Mouse (Mus musculus) intestine, embryonic 16.5 days (tissue): ENCODE data around the gene Lrmda. TPM values are rescaled to one million over a fixed set of nuclear protein-coding genes. Genes with fewer than 3 reads are reported as not detected.

Experiments
- ATAC-seq: fragments of 200-750 bp; cut with Nextera tagmentation; 2 replicates; pipeline ENCODE4 v1.8.0; 2017; ENCODE audit warnings: moderate TSS enrichment, moderate library complexity
- H3K27ac ChIP-seq: fragments of 300-500 bp; sonication (generic); 2 replicates; pipeline ENCODE4 v1.5.1; 2014; ENCODE audit warnings: mild to moderate bottlenecking, low read length
- H3K27me3 ChIP-seq: fragments of 300-500 bp; sonication (generic); replicated peaks from 2 replicates; pipeline ENCODE4 v1.6.1; 2014; ENCODE audit warnings: low read length, control low read depth, mixed read lengths; ENCODE audit not compliant: control insufficient read depth, insufficient read depth
- H3K36me3 ChIP-seq: fragments of 300-500 bp; sonication (generic); 2 replicates; pipeline ENCODE4 v1.6.1; 2014; ENCODE audit warnings: low read length, control low read depth; ENCODE audit not compliant: control insufficient read depth, insufficient read depth
- H3K4me1 ChIP-seq: fragments of 300-500 bp; sonication (generic); 2 replicates; pipeline ENCODE4 v1.6.1; 2014; ENCODE audit warnings: low read length, control low read depth, mixed read lengths; ENCODE audit not compliant: control insufficient read depth, insufficient read depth
- H3K4me2 ChIP-seq: fragments of 300-500 bp; sonication (generic); 2 replicates; pipeline ENCODE4 v1.6.1; 2014; ENCODE audit warnings: low read depth, low read length, control low read depth
- H3K4me3 ChIP-seq: fragments of 300-500 bp; sonication (generic); 2 replicates; pipeline ENCODE4 v1.5.1; 2014; ENCODE audit warnings: mild to moderate bottlenecking, low read length
- H3K9ac ChIP-seq: fragments of 300-500 bp; sonication (generic); 2 replicates; pipeline ENCODE4 v1.6.1; 2014; ENCODE audit warnings: low read depth, low read length
- H3K9me3 ChIP-seq: fragments of 300-500 bp; sonication (generic); 2 replicates; pipeline ENCODE4 v1.6.1; 2016; ENCODE audit warnings: low read length, control low read depth; ENCODE audit not compliant: control insufficient read depth
- WGBS: fragments of 180-500 bp; shearing (Covaris S2); extraction: QIAGEN DNeasy Blood & Tissue Kit; methylation state at CpG from one replicate; pipeline ENCODE4 v1.1.7; 2014; 5-methylcytosine and 5-hydroxymethylcytosine counted together
- polyA plus RNA-seq: library from polyadenylated mRNA; unstranded; fragments of >200 nt; fragmentation: Nextera tagmentation; extraction: Ambion mirVana; gene quantifications from 2 replicates; pipeline ENCODE4 v1.2.1, GENCODE M21; 2015

Lrmda gene
- polyA plus RNA-seq = 0.53 and 0.81 TPM in 2 replicates

GRCm38 (mm10) chr14:22019252-22019948 is at the start of gene Lrmda:
TSS of gene Lrmda (plus strand) at chr14:22019712.
- peak within 1 kb of the TSS; percentile 77 for H3K9ac ChIP-seq
- peaks cover 17% of the 10 kb centered on the region for H3K4me1 ChIP-seq
- 3% methylated on average over 31 of the region's 33 CpGs for whole genome bisulfite sequencing
- peak within 1 kb of the TSS; percentile 93 for H3K4me2 ChIP-seq
- H3K27ac ChIP-seq = peak within 1 kb of the TSS; percentile 15; the same call in 1 of the 2 replicates
- H3K27me3 ChIP-seq = no peaks in the 10 kb centered on the region
- H3K36me3 ChIP-seq = no peaks in the 10 kb centered on the region
- ATAC-seq = peak; percentile 93
- H3K4me3 ChIP-seq = peak within 1 kb of the TSS; percentile 54
- H3K9me3 ChIP-seq = no peaks in the 10 kb centered on the region

GRCm38 (mm10) chr14:21981462-21981861 is 38.0 kb upstream of the Lrmda start:
- Histone ChIP-seq H3K27me3 (no peaks in the 10 kb centered on the region), H3K27ac (peak overlapping the region; percentile 45; the same call in 1 of the 2 replicates), H3K4me2 (peak overlapping the region; percentile 89), H3K4me1 (peaks cover 9% of the 10 kb centered on the region), H3K36me3 (no peaks in the 10 kb centered on the region; the same call in 1 of the 2 replicates), H3K9me3 (no peaks in the 10 kb centered on the region), H3K4me3 (peak overlapping the region; percentile 37), H3K9ac (no peak overlapping the region; the same call in 1 of the 2 replicates)
- peak; percentile 73 for ATAC-seq
- 2% methylated on average over 22 of the region's 22 CpGs for WGBS

GRCm38 (mm10) chr14:21982096-21982591 is 37.4 kb upstream of the Lrmda start:
- Histone ChIP-seq H3K27me3 (no peaks in the 10 kb centered on the region), H3K4me1 (peaks cover 9% of the 10 kb centered on the region), H3K36me3 (no peaks in the 10 kb centered on the region; the same call in 1 of the 2 replicates), H3K4me3 (peak overlapping the region; percentile 54), H3K9ac (peak overlapping the region; percentile 78), H3K4me2 (peak overlapping the region; percentile 89), H3K9me3 (no peaks in the 10 kb centered on the region), H3K27ac (peak overlapping the region; percentile 81)
- 44% methylated on average over 14 of the region's 14 CpGs for WGBS
- no peak for ATAC-seq

- Histone ChIP-seq H3K9me3 (no peaks in the 10 kb centered on the region), H3K9ac (peak overlapping the region; percentile 78), H3K36me3 (no peaks in the 10 kb centered on the region; the same call in 1 of the 2 replicates), H3K4me2 (peak overlapping the region; percentile 89), H3K27ac (peak overlapping the region; percentile 81), H3K4me3 (peak overlapping the region; percentile 54), H3K4me1 (peaks cover 9% of the 10 kb centered on the region), H3K27me3 (no peaks in the 10 kb centered on the region)
- peak; percentile 4; the same call in 1 of the 2 replicates for ATAC-seq
- WGBS = 9% methylated on average over 38 of the region's 38 CpGs
Observed at GRCm38 (mm10) chr14:21982592-21983310, 36.8 kb upstream of the Lrmda start.

GRCm38 (mm10) chr14:21983311-21983949 is 36.1 kb upstream of the Lrmda start:
- H3K9ac ChIP-seq = peak overlapping the region; percentile 78
- peak overlapping the region; percentile 81 for H3K27ac ChIP-seq
- no peak for ATAC-seq
- no peaks in the 10 kb centered on the region for H3K27me3 ChIP-seq
- peaks cover 9% of the 10 kb centered on the region for H3K4me1 ChIP-seq
- WGBS = 5% methylated on average over 22 of the region's 22 CpGs
- H3K4me3 ChIP-seq = peak overlapping the region; percentile 54
- peak overlapping the region; percentile 89 for H3K4me2 ChIP-seq
- H3K36me3 ChIP-seq = no peaks in the 10 kb centered on the region; the same call in 1 of the 2 replicates
- no peaks in the 10 kb centered on the region for H3K9me3 ChIP-seq

GRCm38 (mm10) chr14:21983950-21984730 is 35.4 kb upstream of the Lrmda start:
- ATAC-seq = no peak
- 13% methylated on average over 18 of the region's 18 CpGs for WGBS
- Histone ChIP-seq H3K36me3 (no peaks in the 10 kb centered on the region; the same call in 1 of the 2 replicates), H3K27me3 (no peaks in the 10 kb centered on the region), H3K27ac (peak overlapping the region; percentile 99), H3K4me1 (peaks cover 13% of the 10 kb centered on the region), H3K9ac (peak overlapping the region; percentile 97), H3K4me3 (peak overlapping the region; percentile 89), H3K9me3 (no peaks in the 10 kb centered on the region), H3K4me2 (peak overlapping the region; percentile 94)

GRCm38 (mm10) chr14:21984757-21985425 is 34.6 kb upstream of the Lrmda start:
- 3% methylated on average over 49 of the region's 49 CpGs for WGBS
- peaks cover 15% of the 10 kb centered on the region for H3K4me1 ChIP-seq
- H3K27me3 ChIP-seq = no peaks in the 10 kb centered on the region
- peak overlapping the region; percentile 99 for H3K27ac ChIP-seq
- H3K9me3 ChIP-seq = no peaks in the 10 kb centered on the region
- no peaks in the 10 kb centered on the region; the same call in 1 of the 2 replicates for H3K36me3 ChIP-seq
- H3K4me2 ChIP-seq = peak overlapping the region; percentile 94
- no peak for ATAC-seq
- H3K9ac ChIP-seq = peak overlapping the region; percentile 97
- peak overlapping the region; percentile 89 for H3K4me3 ChIP-seq

GRCm38 (mm10) chr14:21985426-21985931 is 34.0 kb upstream of the Lrmda start:
- under 1% methylated on average over 37 of the region's 37 CpGs for WGBS
- Histone ChIP-seq H3K4me1 (peaks cover 15% of the 10 kb centered on the region), H3K9ac (peak overlapping the region; percentile 97), H3K36me3 (no peaks in the 10 kb centered on the region; the same call in 1 of the 2 replicates), H3K4me3 (peak overlapping the region; percentile 89), H3K27me3 (no peaks in the 10 kb centered on the region), H3K9me3 (no peaks in the 10 kb centered on the region), H3K4me2 (peak overlapping the region; percentile 94), H3K27ac (peak overlapping the region; percentile 99)
- no peak for ATAC-seq
